Mouse (Mus musculus) liver, embryonic 14.5 days (tissue): ENCODE data around the gene Slc44a1.

Experiments used
- CTCF ChIP-seq: IDR thresholded peaks from 2 replicates; pipeline ENCODE4 v1.5.1; 2016; ENCODE audit warnings: antibody characterized with exemption, low read depth, control low read depth
- EP300 ChIP-seq: IDR thresholded peaks from 2 replicates; pipeline ENCODE4 v1.6.1; 2016; ENCODE audit warnings: antibody characterized with exemption, low read depth

DNA sequence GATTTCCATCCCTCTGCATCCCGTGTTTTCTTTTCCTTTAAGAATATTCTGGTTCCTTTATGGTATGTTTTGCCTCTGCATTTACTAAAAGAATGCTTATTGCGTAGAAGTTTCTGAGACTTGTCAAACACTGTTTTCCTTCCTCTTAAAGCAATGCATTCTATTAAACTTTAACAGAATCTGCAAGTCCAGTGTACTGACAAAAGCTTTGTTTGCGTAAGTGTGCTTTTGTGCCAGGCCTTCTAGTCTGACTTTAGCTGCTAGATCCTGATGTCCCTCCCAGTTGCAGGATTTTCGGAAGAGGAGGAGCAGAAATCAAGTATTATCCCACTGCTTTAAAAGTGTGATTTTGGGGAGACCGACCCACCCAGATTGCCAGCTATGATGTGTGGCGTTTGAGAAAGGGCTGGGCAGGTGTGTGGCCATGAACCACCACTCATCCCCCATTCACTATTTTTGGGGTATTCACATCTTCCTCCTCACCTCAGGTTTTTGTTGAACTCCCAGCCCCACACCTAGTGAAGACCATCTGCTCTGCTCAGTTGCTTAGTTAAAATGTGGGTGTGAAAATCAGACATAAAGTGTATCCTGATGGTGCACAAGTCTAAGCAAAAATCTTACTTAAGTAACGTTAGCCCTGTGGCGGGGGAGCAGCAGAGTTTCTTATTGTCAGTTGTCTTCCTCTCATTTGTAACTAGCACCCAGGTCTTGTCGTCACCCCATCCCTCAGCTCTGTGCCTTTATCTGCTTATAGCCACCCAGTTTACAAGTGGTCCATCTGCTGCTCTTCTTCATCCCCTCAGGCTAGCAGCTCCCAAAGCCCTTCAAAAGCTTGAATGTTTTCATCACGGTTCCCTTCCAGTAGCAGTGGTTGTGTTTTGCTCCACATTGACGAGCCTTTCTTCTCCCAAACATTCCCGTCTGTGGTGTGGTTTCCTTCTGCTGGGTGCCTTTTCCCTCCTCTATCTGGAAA, 47.3 kb downstream of the Slc44a1 start:
- TF ChIP-seq CTCF (no peak), EP300 (no peak)
